Mouse (Mus musculus) limb, embryonic 10.5 days (tissue): Measurements from ENCODE around the gene Top1. TPM values are rescaled to one million over a fixed set of nuclear protein-coding genes. Genes with fewer than 3 reads are reported as not detected.
A peak's percentile ranks its signal among the peaks of the same experiment; 100 is the strongest.

ENCODE experiments used
- DNase-seq: peaks from one replicate; pipeline ENCODE4 v3.0.0-alpha.2; 2017; ENCODE audit warnings: low spot score
- H3K27ac ChIP-seq: fragments of 300-500 bp; sonication (generic); 2 replicates; pipeline ENCODE4 v1.5.1; 2016; ENCODE audit warnings: mild to moderate bottlenecking
- H3K27me3 ChIP-seq: fragments of 300-500 bp; sonication (generic); 2 replicates; pipeline ENCODE4 v1.6.1; 2016; ENCODE audit warnings: low read depth, mild to moderate bottlenecking; ENCODE audit not compliant: poor library complexity, severe bottlenecking
- H3K36me3 ChIP-seq: fragments of 300-500 bp; sonication (generic); 2 replicates; pipeline ENCODE4 v1.6.1; 2016; ENCODE audit warnings: mild to moderate bottlenecking, moderate library complexity
- H3K4me1 ChIP-seq: fragments of 300-500 bp; sonication (generic); 2 replicates; pipeline ENCODE4 v1.6.1; 2016
- H3K4me3 ChIP-seq: fragments of 300-500 bp; sonication (generic); 2 replicates; pipeline ENCODE4 v1.5.1; 2016; ENCODE audit warnings: mild to moderate bottlenecking, moderate library complexity
- H3K9me3 ChIP-seq: fragments of 300-500 bp; sonication (generic); replicated peaks from 2 replicates; pipeline ENCODE4 v1.6.1; 2016; ENCODE audit warnings: mild to moderate bottlenecking
- WGBS: fragments of 180-500 bp; shearing (Covaris S2); methylation state at CpG from one replicate; pipeline ENCODE4 v1.1.7; 2016; 5-methylcytosine and 5-hydroxymethylcytosine counted together
- polyA plus RNA-seq: library from polyadenylated mRNA; unstranded; fragments of >200 nt; fragmentation: Nextera tagmentation; extraction: Ambion mirVana; gene quantifications from 2 replicates; pipeline ENCODE4 v1.2.1, GENCODE M21; 2016

The Top1 gene
- 96.6 and 107 TPM in 2 replicates for polyA plus RNA-seq

- peak; percentile 99 for DNase-seq
- peak within 1 kb of the TSS; percentile 99 for H3K4me3 ChIP-seq
- WGBS, result under 1% methylated on average over 50 of the region's 50 CpGs
- peak within 1 kb of the TSS; percentile 100 for H3K27ac ChIP-seq
- H3K4me1 ChIP-seq, result peaks cover 23% of the 10 kb centered on the region
- peaks cover 13% of the 10 kb centered on the region; the same call in 1 of the 2 replicates for H3K36me3 ChIP-seq
- H3K27me3 ChIP-seq, result no peaks in the 10 kb centered on the region
- no peaks in the 10 kb centered on the region for H3K9me3 ChIP-seq
Measured at GRCm38 (mm10) chr2:160645614-160646137, at the start of gene Top1. Gene Top1, plus strand, starts transcription at chr2:160645888.

GRCm38 (mm10) chr2:160597582-160598281 is 48.0 kb upstream of the Top1 start:
- Histone ChIP-seq H3K27me3 (0 out of 2 replicates have a peak, but pooled peaks cover 9% of the 10 kb centered on the region), H3K4me1 (no peaks in the 10 kb centered on the region), H3K4me3 (no peak overlapping the region), H3K9me3 (no peaks in the 10 kb centered on the region), H3K36me3 (no peaks in the 10 kb centered on the region), H3K27ac (no peak overlapping the region)
- 40% methylated on average over 12 of the region's 12 CpGs for WGBS
- DNase-seq, result peak; percentile 88

- Histone ChIP-seq H3K27me3 (no peaks in the 10 kb centered on the region), H3K9me3 (no peaks in the 10 kb centered on the region), H3K4me1 (0 out of 2 replicates have a peak, but pooled peaks cover 3% of the 10 kb centered on the region), H3K4me3 (no peak overlapping the region), H3K27ac (no peak overlapping the region), H3K36me3 (no peaks in the 10 kb centered on the region)
- DNase-seq, result peak; percentile 43
- WGBS, result 62% methylated on average over 1 of the region's 1 CpGs
Measured at GRCm38 (mm10) chr2:160601805-160602204, 43.9 kb upstream of the Top1 start.

GRCm38 (mm10) chr2:160603154-160603933 is 42.3 kb upstream of the Top1 start:
- DNase-seq, result peak; percentile 30
- H3K36me3 ChIP-seq, result no peaks in the 10 kb centered on the region
- 60% methylated on average over 10 of the region's 10 CpGs for WGBS
- no peaks in the 10 kb centered on the region for H3K27me3 ChIP-seq
- no peaks in the 10 kb centered on the region for H3K9me3 ChIP-seq
- H3K27ac ChIP-seq, result no peak overlapping the region
- no peak overlapping the region for H3K4me3 ChIP-seq
- H3K4me1 ChIP-seq, result 0 out of 2 replicates have a peak, but pooled peaks cover 3% of the 10 kb centered on the region

- no peaks in the 10 kb centered on the region for H3K36me3 ChIP-seq
- no peaks in the 10 kb centered on the region for H3K4me1 ChIP-seq
- no peaks in the 10 kb centered on the region for H3K27me3 ChIP-seq
- H3K4me3 ChIP-seq, result no peak overlapping the region
- H3K27ac ChIP-seq, result no peak overlapping the region
- no peaks in the 10 kb centered on the region for H3K9me3 ChIP-seq
- DNase-seq, result no peak
- 79% methylated on average over 2 of the region's 2 CpGs for WGBS
Measured at GRCm38 (mm10) chr2:160610012-160610411, 35.7 kb upstream of the Top1 start.

GRCm38 (mm10) chr2:160613186-160613919 is 32.3 kb upstream of the Top1 start:
- 87% methylated on average over 5 of the region's 5 CpGs for WGBS
- Histone ChIP-seq H3K9me3 (no peaks in the 10 kb centered on the region), H3K27me3 (no peaks in the 10 kb centered on the region), H3K36me3 (no peaks in the 10 kb centered on the region), H3K4me1 (no peaks in the 10 kb centered on the region), H3K4me3 (no peak overlapping the region), H3K27ac (no peak overlapping the region)
- DNase-seq, result no peak

GRCm38 (mm10) chr2:160617741-160618140 is 27.9 kb upstream of the Top1 start:
- no peaks in the 10 kb centered on the region for H3K36me3 ChIP-seq
- no peak overlapping the region for H3K4me3 ChIP-seq
- H3K27me3 ChIP-seq, result no peaks in the 10 kb centered on the region
- no peak for DNase-seq
- H3K4me1 ChIP-seq, result peaks cover 20% of the 10 kb centered on the region
- WGBS, result 89% methylated on average over 6 of the region's 6 CpGs
- no peaks in the 10 kb centered on the region for H3K9me3 ChIP-seq
- no peak overlapping the region for H3K27ac ChIP-seq

- Histone ChIP-seq H3K9me3 (no peaks in the 10 kb centered on the region), H3K27me3 (no peaks in the 10 kb centered on the region), H3K27ac (no peak overlapping the region), H3K36me3 (no peaks in the 10 kb centered on the region), H3K4me3 (no peak overlapping the region), H3K4me1 (peaks cover 20% of the 10 kb centered on the region)
- WGBS, result 42% methylated on average over 6 of the region's 6 CpGs
- DNase-seq, result no peak
Measured at GRCm38 (mm10) chr2:160618619-160619220, 27.0 kb upstream of the Top1 start.

GRCm38 (mm10) chr2:160619300-160619699 is 26.4 kb upstream of the Top1 start:
- WGBS, result 89% methylated on average over 5 of the region's 5 CpGs
- no peaks in the 10 kb centered on the region for H3K9me3 ChIP-seq
- no peak for DNase-seq
- H3K4me1 ChIP-seq, result peaks cover 20% of the 10 kb centered on the region
- no peaks in the 10 kb centered on the region for H3K36me3 ChIP-seq
- no peak overlapping the region for H3K4me3 ChIP-seq
- no peak overlapping the region for H3K27ac ChIP-seq
- no peaks in the 10 kb centered on the region for H3K27me3 ChIP-seq

GRCm38 (mm10) chr2:160619831-160620230 is 25.9 kb upstream of the Top1 start:
- no peak for DNase-seq

GRCm38 (mm10) chr2:160620279-160620963 is 25.3 kb upstream of the Top1 start:
- H3K4me1 ChIP-seq, result peaks cover 20% of the 10 kb centered on the region
- no peak overlapping the region for H3K27ac ChIP-seq
- H3K4me3 ChIP-seq, result no peak overlapping the region
- DNase-seq, result no peak
- no peaks in the 10 kb centered on the region for H3K27me3 ChIP-seq
- H3K9me3 ChIP-seq, result no peaks in the 10 kb centered on the region
- whole genome bisulfite sequencing, result 74% methylated on average over 6 of the region's 6 CpGs
- no peaks in the 10 kb centered on the region for H3K36me3 ChIP-seq

More at GRCm38 (mm10) chr2:160619831-160620230, 25.9 kb upstream of the Top1 start:
- H3K27ac ChIP-seq, result no peak overlapping the region
- no peak overlapping the region for H3K4me3 ChIP-seq
- peaks cover 20% of the 10 kb centered on the region for H3K4me1 ChIP-seq
- no peaks in the 10 kb centered on the region for H3K27me3 ChIP-seq
- no peaks in the 10 kb centered on the region for H3K36me3 ChIP-seq
- WGBS, result 85% methylated on average over 9 of the region's 9 CpGs
- no peaks in the 10 kb centered on the region for H3K9me3 ChIP-seq

- Histone ChIP-seq H3K4me1 (peaks cover 20% of the 10 kb centered on the region), H3K27ac (0 out of 2 replicates have a peak overlapping the region, but pooled peaks have one; percentile 25), H3K9me3 (no peaks in the 10 kb centered on the region), H3K36me3 (no peaks in the 10 kb centered on the region), H3K27me3 (no peaks in the 10 kb centered on the region), H3K4me3 (no peak overlapping the region)
- WGBS, result 75% methylated on average over 11 of the region's 11 CpGs
- no peak for DNase-seq
Measured at GRCm38 (mm10) chr2:160621001-160621448, 24.7 kb upstream of the Top1 start.
